Mouse (Mus musculus): ENCODE measurements around the gene Osbpl2.

GRCm38 (mm10) chr2:180202263-180202662 is 83.2 kb downstream of the Osbpl2 start:
- TF ChIP-seq NRF1 (IDR thresholded peaks at IDR 0.05; ENCODE audit: low read depth, low read length) (no peak), NELFE (IDR thresholded peaks at IDR 0.05; ENCODE audit: low read depth, low read length) (no peak), TCF12 (IDR thresholded peaks at IDR 0.05; ENCODE audit: low read depth, low read length) (no peak)

Data from CH12.LX (cell line).